Comparison of ENCODE assay signal across 9 mouse cellular contexts in the genomic region with DNA sequence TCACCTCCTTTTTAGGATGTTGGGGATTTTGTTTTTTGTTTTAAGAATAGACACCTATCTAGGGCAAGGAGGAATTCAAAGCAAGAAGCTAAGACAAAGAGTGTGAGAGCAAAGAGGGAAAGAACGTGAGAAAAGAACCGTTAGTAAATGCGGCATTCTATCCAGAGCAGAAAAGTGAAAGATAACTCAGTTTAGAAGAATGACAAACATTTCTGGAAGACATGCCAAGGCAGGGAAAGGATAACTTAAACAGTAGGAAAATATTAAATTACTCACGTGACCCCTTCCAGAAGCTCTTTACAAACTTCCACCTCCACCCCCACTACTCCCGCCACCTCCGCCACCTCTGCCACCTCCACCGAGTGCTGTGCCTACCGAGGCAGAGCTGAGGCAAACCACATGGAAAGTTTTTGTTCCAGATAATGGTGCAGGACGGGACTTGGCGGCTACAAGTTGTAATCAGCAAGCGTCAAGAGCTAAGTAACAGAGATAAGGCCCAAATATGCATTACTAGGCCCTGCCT. TPM values are rescaled to one million over a fixed set of nuclear protein-coding genes. Genes with fewer than 3 reads are reported as not detected.
A peak's percentile ranks its signal among the peaks of the same experiment; 100 is the strongest.
DNase-seq lines count a peak whose midpoint lies in the region; ATAC-seq and TF ChIP-seq lines count a peak whose summit lies in the region.
"Had no signal": no experiment of that assay in that cellular context is flagged by ENCODE, and none has a peak within 500 bp of the region (broad histone marks: within the 10 kb centered on the region; RNA-seq: fewer than 3 reads in every experiment).

No protein-coding gene starts in this region.

- no peaks in the 10 kb centered on the region for H3K27me3 ChIP-seq in lung, embryonic 14.5 days (ENCODE audit: insufficient read depth, low read length)
- H3K27me3 ChIP-seq in forebrain, embryonic 14.5 days (replicated peaks; ENCODE audit: control insufficient read depth, insufficient read depth, low read length): no peaks in the 10 kb centered on the region
- no peaks in the 10 kb centered on the region for H3K27me3 ChIP-seq in limb, embryonic 13.5 days
- H3K27me3 ChIP-seq in cerebellum, adult 2 months (ENCODE audit: control insufficient read depth, insufficient read depth, low read length): no peaks in the 10 kb centered on the region

- WGBS in lung, embryonic 14.5 days: 13% methylated on average over 11 of the region's 11 CpGs
- WGBS in lung, adult 2 months: 12% methylated on average over 11 of the region's 11 CpGs
- WGBS in forebrain, embryonic 14.5 days: 70% methylated on average over 11 of the region's 11 CpGs
- 77% methylated on average over 11 of the region's 11 CpGs for WGBS in limb, embryonic 13.5 days
- WGBS in cerebellum, adult 2 months: 89% methylated on average over 11 of the region's 11 CpGs

- DNase-seq in lung, embryonic 14.5 days: peak; percentile 60
- no peak for DNase-seq in lung, adult 2 months
- DNase-seq in forebrain, embryonic 14.5 days (ENCODE audit: low spot score): no peak
- peak; percentile 55 to 70 for DNase-seq in spleen, postnatal 4 days (ENCODE audit: low spot score in 2 of 2)
- no peak for DNase-seq in retina, embryonic 14.5 days (ENCODE audit: low spot score)
- DNase-seq in cerebellum, adult 2 months: no peak
- DNase-seq: kidney, adult 18-20 months had no signal

- no peak overlapping the region; the same call in 1 of the 2 replicates for H3K9ac ChIP-seq in lung, embryonic 14.5 days
- H3K9ac ChIP-seq in forebrain, embryonic 14.5 days (ENCODE audit: low read length): no peak overlapping the region
- no peak overlapping the region for H3K9ac ChIP-seq in limb, embryonic 13.5 days

- ATAC-seq in lung, embryonic 14.5 days (ENCODE audit: insufficient read depth): no peak
- no peak for ATAC-seq in forebrain, embryonic 14.5 days
- ATAC-seq in limb, embryonic 13.5 days (ENCODE audit: low FRiP score, low read depth): no peak
- no peak for ATAC-seq in inflammation-experienced regulatory T-cells, adult 6 months

- H3K4me1 ChIP-seq in lung, embryonic 14.5 days (ENCODE audit: insufficient read depth): peaks cover 27% of the 10 kb centered on the region
- peaks cover 34% of the 10 kb centered on the region for H3K4me1 ChIP-seq in lung, adult 2 months (ENCODE audit: control insufficient read depth, insufficient read depth, low read length)
- peaks cover 26% of the 10 kb centered on the region for H3K4me1 ChIP-seq in forebrain, embryonic 14.5 days (ENCODE audit: control insufficient read depth, insufficient read depth, low read length)
- H3K4me1 ChIP-seq in limb, embryonic 13.5 days: peaks cover 71% of the 10 kb centered on the region
- peaks cover 22% of the 10 kb centered on the region for H3K4me1 ChIP-seq in cerebellum, adult 2 months (ENCODE audit: control insufficient read depth, insufficient read depth, low read length)

- 0 out of 2 replicates have a peak, but pooled peaks cover 2% of the 10 kb centered on the region for H3K36me3 ChIP-seq in lung, embryonic 14.5 days (ENCODE audit: insufficient read depth)
- H3K36me3 ChIP-seq in forebrain, embryonic 14.5 days (ENCODE audit: control insufficient read depth, insufficient read depth, low read length): no peaks in the 10 kb centered on the region
- H3K36me3 ChIP-seq in limb, embryonic 13.5 days: no peaks in the 10 kb centered on the region

- no peaks in the 10 kb centered on the region for H3K9me3 ChIP-seq in lung, embryonic 14.5 days (ENCODE audit: low read depth, low read length)
- no peaks in the 10 kb centered on the region for H3K9me3 ChIP-seq in forebrain, embryonic 14.5 days (replicated peaks; ENCODE audit: control insufficient read depth, low read length)
- H3K9me3 ChIP-seq in limb, embryonic 13.5 days: no peaks in the 10 kb centered on the region

- H3K4me2 ChIP-seq in lung, embryonic 14.5 days: peak overlapping the region; percentile 47
- no peak overlapping the region for H3K4me2 ChIP-seq in forebrain, embryonic 14.5 days (ENCODE audit: low read length)
- H3K4me2 ChIP-seq in limb, embryonic 13.5 days (replicated peaks): no peak overlapping the region

- no peak for TF ChIP-seq POLR2A in lung, adult 2 months (IDR thresholded peaks at IDR 0.05; ENCODE audit: borderline replicate concordance, extremely low read depth, low read depth, low read length)
- TF ChIP-seq POLR2A in cerebellum, adult 2 months (IDR thresholded peaks at IDR 0.05; ENCODE audit: borderline replicate concordance, insufficient read depth, low read length): no peak

- peak overlapping the region; percentile 87; the same call in 1 of the 2 replicates for H3K27ac ChIP-seq in lung, embryonic 14.5 days (ENCODE audit: low read depth)
- H3K27ac ChIP-seq in forebrain, embryonic 14.5 days (ENCODE audit: low read depth, low read length): peak overlapping the region; percentile 58; the same call in 1 of the 2 replicates
- peak overlapping the region; percentile 85; the same call in 1 of the 2 replicates for H3K27ac ChIP-seq in limb, embryonic 13.5 days
- H3K27ac ChIP-seq in cerebellum, adult 2 months (ENCODE audit: insufficient read depth, low read length): no peak overlapping the region

- H3K4me3 ChIP-seq in lung, embryonic 14.5 days (ENCODE audit: low read depth, low read length): peak overlapping the region; percentile 10; the same call in 1 of the 2 replicates
- H3K4me3 ChIP-seq in lung, adult 2 months (replicated peaks; ENCODE audit: extremely low read depth, low read depth, low read length): no peak overlapping the region
- H3K4me3 ChIP-seq in forebrain, embryonic 14.5 days (ENCODE audit: low read depth, low read length): no peak overlapping the region
- H3K4me3 ChIP-seq in limb, embryonic 13.5 days: no peak overlapping the region
- no peak overlapping the region for H3K4me3 ChIP-seq in cerebellum, adult 2 months (replicated peaks; ENCODE audit: insufficient read depth, low read depth, low read length)

- TF ChIP-seq CTCF in lung, embryonic 14.5 days (IDR thresholded peaks at IDR 0.05; ENCODE audit: low read depth): no peak
- no peak for TF ChIP-seq CTCF in lung, adult 2 months (IDR thresholded peaks at IDR 0.05; ENCODE audit: insufficient read depth, low read length)
- no peak for TF ChIP-seq CTCF in cerebellum, adult 2 months (IDR thresholded peaks at IDR 0.05; ENCODE audit: borderline replicate concordance, insufficient read depth, low read depth, low read length)

RNA-seq across cellular contexts. Expression of a gene that starts 11.5 kb away (rescaled TPM):
- polyA plus RNA-seq in lung, embryonic 14.5 days (2014; fragmentation: Nextera tagmentation; extraction: Ambion mirVana): 36.2 and 37.8 TPM in 2 replicates
- polyA plus RNA-seq in lung, adult 2 months (2012; rRNA removed): 36.2 and 49.5 TPM in 2 replicates
- 15.4 and 15.8 TPM in 2 replicates for polyA plus RNA-seq in forebrain, embryonic 14.5 days (2014; fragmentation: Nextera tagmentation; extraction: Ambion mirVana)
- polyA plus RNA-seq in limb, embryonic 13.5 days (2015; fragmentation: Nextera tagmentation; extraction: Ambion mirVana): 21.9 and 24.3 TPM in 2 replicates
- polyA plus RNA-seq in inflammation-experienced regulatory T-cells, adult 6 months (2017; shearing (Covaris generic)): not detected
- polyA plus RNA-seq in cerebellum, adult 2 months (2012; rRNA removed): 29.9 and 34.0 TPM in 2 replicates

Comparison
In these comparisons a context has a peak if more than half of its experiments do, and no peak if none do; other contexts are left out.
1. DNase-seq: peak in lung, embryonic 14.5 days (single experiment) and spleen, postnatal 4 days (2 of 2); none in lung, adult 2 months (single experiment), forebrain, embryonic 14.5 days (single experiment), retina, embryonic 14.5 days (single experiment) and cerebellum, adult 2 months (0 of 2).
2. RNA of a gene that starts 11.5 kb away (polyA plus RNA-seq): 36.2 to 49.5 TPM in lung, adult 2 months, 36.2 to 37.8 TPM in lung, embryonic 14.5 days, 29.9 to 34.0 TPM in cerebellum, adult 2 months, 21.9 to 24.3 TPM in limb, embryonic 13.5 days and 15.4 to 15.8 TPM in forebrain, embryonic 14.5 days; not detected in inflammation-experienced regulatory T-cells, adult 6 months; every median in the first group is over 10 times any median in the second.